Mouse (Mus musculus) embryonic fibroblast, embryonic 13.5 days (primary cell): Measurements from ENCODE around the gene a. TPM values are rescaled to one million over a fixed set of nuclear protein-coding genes. Genes with fewer than 3 reads are reported as not detected.

Experiments used
- H3K27ac ChIP-seq: 2 replicates; pipeline ENCODE4 v1.5.1; 2012; ENCODE audit warnings: low read length, control low read depth, inconsistent platforms; ENCODE audit not compliant: insufficient read depth
- H3K4me1 ChIP-seq: 2 replicates; pipeline ENCODE4 v1.6.1; 2011; ENCODE audit warnings: low read length; ENCODE audit not compliant: control insufficient read depth, insufficient read depth
- H3K4me3 ChIP-seq: 2 replicates; pipeline ENCODE4 v1.5.1; 2011; ENCODE audit warnings: mild to moderate bottlenecking, control low read depth, low read length; ENCODE audit not compliant: insufficient read depth
- CTCF ChIP-seq: IDR thresholded peaks from 2 replicates; pipeline ENCODE4 v1.5.1; 2011; ENCODE audit warnings: mild to moderate bottlenecking, control low read depth, low read length, moderate library complexity, borderline replicate concordance; ENCODE audit not compliant: insufficient read depth
- POLR2A ChIP-seq: IDR thresholded peaks from 2 replicates; pipeline ENCODE4 v1.6.1; 2011; ENCODE audit warnings: low read depth, mild to moderate bottlenecking, control low read depth, low read length, moderate library complexity
- polyA plus RNA-seq: library from polyadenylated mRNA; stranded (reverse); fragments of >200 nt; gene quantifications from 2 replicates; pipeline ENCODE4 v1.2.4, GENCODE M21; 2011; ENCODE audit warnings: low read depth; ENCODE audit not compliant: missing spikeins, insufficient read length

The a gene
- polyA plus RNA-seq, 1 experiment: not detected

GRCm38 (mm10) chr2:155073347-155073746, 282.1 kb downstream of the a start:
- TF ChIP-seq POLR2A (peak; percentile 17; the same call in 1 of the 2 replicates), CTCF (no peak)
- Histone ChIP-seq H3K4me1 (peaks cover 15% of the 10 kb centered on the region), H3K27ac (peak overlapping the region; percentile 14; the same call in 1 of the 2 replicates), H3K4me3 (peak overlapping the region; percentile 90)

- TF ChIP-seq POLR2A (peak; percentile 79), CTCF (no peak)
- H3K27ac ChIP-seq: peak within 1 kb of the TSS; percentile 71
- peak within 1 kb of the TSS; percentile 90 for H3K4me3 ChIP-seq
- H3K4me1 ChIP-seq: peaks cover 15% of the 10 kb centered on the region
Measured at GRCm38 (mm10) chr2:155073978-155074765, 283.0 kb downstream of the a start, which contains the start of gene Ahcy. Gene Ahcy (minus strand): TSS chr2:155074497.

GRCm38 (mm10) chr2:155074766-155075330, 283.6 kb downstream of the a start:
- H3K4me3 ChIP-seq: peak overlapping the region; percentile 25
- no peak for TF ChIP-seq POLR2A
- no peak for TF ChIP-seq CTCF

GRCm38 (mm10) chr2:155075649-155076048, 284.4 kb downstream of the a start:
- H3K4me3 ChIP-seq: no peak overlapping the region
- peaks cover 15% of the 10 kb centered on the region for H3K4me1 ChIP-seq
- TF ChIP-seq POLR2A: no peak
- TF ChIP-seq CTCF: no peak
- no peak overlapping the region for H3K27ac ChIP-seq

More at GRCm38 (mm10) chr2:155074766-155075330, 283.6 kb downstream of the a start:
- peak overlapping the region; percentile 71 for H3K27ac ChIP-seq
- H3K4me1 ChIP-seq: peaks cover 17% of the 10 kb centered on the region

DNA sequence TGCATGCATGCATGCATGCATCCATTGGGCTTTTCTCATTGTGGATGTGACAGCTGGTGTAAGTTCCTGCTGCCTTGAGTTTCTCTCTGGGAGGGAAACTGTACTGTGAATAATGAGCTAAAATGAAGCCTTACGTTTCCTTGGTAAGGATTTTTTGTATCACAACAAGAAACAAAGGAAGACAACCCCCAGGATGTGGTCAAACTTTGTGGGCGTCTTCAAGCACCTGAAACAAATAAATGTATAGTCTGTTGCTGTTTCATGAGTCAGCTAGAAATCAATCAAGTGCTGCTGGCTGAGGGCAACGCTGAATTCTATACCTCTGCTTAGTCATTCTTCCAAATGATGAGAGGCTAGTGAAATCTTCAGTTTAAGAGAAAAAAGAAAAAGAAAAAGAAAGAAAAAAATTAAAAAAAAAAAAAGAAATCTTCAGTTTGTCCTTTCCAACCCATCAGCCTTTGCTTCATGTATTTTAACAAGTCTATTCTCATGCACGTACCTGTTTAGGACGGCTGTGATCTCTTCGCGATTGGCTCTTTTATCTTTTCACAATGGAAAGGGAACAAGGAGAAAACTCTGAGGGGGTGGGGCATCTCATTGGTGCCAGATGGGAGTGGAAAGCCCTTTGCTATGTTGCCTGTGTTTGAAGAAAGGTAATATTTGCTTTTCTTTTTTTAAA, 288.4 kb downstream of the a start:
- H3K4me3 ChIP-seq: no peak overlapping the region
- peak overlapping the region; percentile 70 for H3K27ac ChIP-seq
- no peak for TF ChIP-seq POLR2A
- TF ChIP-seq CTCF: no peak
- peaks cover 9% of the 10 kb centered on the region; the same call in 1 of the 2 replicates for H3K4me1 ChIP-seq

- TF ChIP-seq POLR2A (no peak), CTCF (no peak)
- peak overlapping the region; percentile 70; the same call in 1 of the 2 replicates for H3K27ac ChIP-seq
- H3K4me3 ChIP-seq: no peak overlapping the region
- peaks cover 5% of the 10 kb centered on the region; the same call in 1 of the 2 replicates for H3K4me1 ChIP-seq
Measured at GRCm38 (mm10) chr2:155080179-155080530, 289.0 kb downstream of the a start.

GRCm38 (mm10) chr2:155081056-155081455, 289.9 kb downstream of the a start:
- TF ChIP-seq CTCF (no peak), POLR2A (no peak)
- Histone ChIP-seq H3K27ac (no peak overlapping the region), H3K4me1 (peaks cover 2% of the 10 kb centered on the region; the same call in 1 of the 2 replicates)

GRCm38 (mm10) chr2:155082121-155082803, 291.1 kb downstream of the a start:
- Histone ChIP-seq H3K27ac (no peak overlapping the region), H3K4me3 (no peak overlapping the region), H3K4me1 (peaks cover 2% of the 10 kb centered on the region; the same call in 1 of the 2 replicates)
- no peak for TF ChIP-seq POLR2A
- TF ChIP-seq CTCF: peak; percentile 85

More at GRCm38 (mm10) chr2:155081056-155081455, 289.9 kb downstream of the a start:
- no peak overlapping the region for H3K4me3 ChIP-seq

DNA sequence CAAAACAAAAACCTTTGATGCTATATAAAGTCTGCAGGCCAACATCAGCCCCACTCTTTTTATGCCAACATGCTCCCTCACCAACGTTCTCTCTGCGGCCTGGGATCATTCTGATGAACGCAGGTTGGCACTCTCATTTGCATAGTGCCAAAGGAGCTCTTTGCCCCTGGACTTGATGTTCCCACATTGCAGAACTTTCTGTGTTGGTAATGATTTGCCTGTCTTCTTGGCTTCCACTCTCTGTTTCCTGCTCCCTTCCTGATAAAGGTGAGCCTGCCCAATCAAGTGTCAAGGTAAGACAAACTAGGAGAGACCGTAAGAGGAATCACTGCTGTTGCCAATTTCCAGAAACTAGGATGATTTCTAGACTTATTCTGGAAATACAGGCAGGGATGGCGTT, 293.3 kb downstream of the a start:
- H3K4me1 ChIP-seq: no peaks in the 10 kb centered on the region; the same call in 1 of the 2 replicates
- H3K27ac ChIP-seq: no peak overlapping the region
- no peak overlapping the region for H3K4me3 ChIP-seq
- TF ChIP-seq CTCF: no peak
- no peak for TF ChIP-seq POLR2A
